Mouse (Mus musculus) G1E-ER4 (cell line): Measurements from ENCODE around the gene Gm3045. TPM values are rescaled to one million over a fixed set of nuclear protein-coding genes. Genes with fewer than 3 reads are reported as not detected.

Experiments used
- GATA1 ChIP-seq: IDR thresholded peaks from one replicate; pipeline ENCODE4 v1.8.0; 2012; ENCODE audit warnings: low read length, inconsistent platforms
- polyA plus RNA-seq: library from polyadenylated mRNA; stranded (reverse); fragments of >175 nt; gene quantifications from 2 replicates; pipeline ENCODE4 v1.2.3, GENCODE M21; 2012

Gene Gm3045
- polyA plus RNA-seq, 1 experiment: not detected

- no peak for TF ChIP-seq GATA1
Measured at GRCm38 (mm10) chr13:56425931-56426330, 463 bp upstream of the Gm3045 start.

GRCm38 (mm10) chr13:56428724-56429500 is 2.5 kb downstream of the Gm3045 start:
- no peak for TF ChIP-seq GATA1

GRCm38 (mm10) chr13:56432496-56432895 is 6.1 kb downstream of the Gm3045 start:
- TF ChIP-seq GATA1: no peak

GRCm38 (mm10) chr13:56433466-56433865 is 7.1 kb downstream of the Gm3045 start:
- no peak for TF ChIP-seq GATA1

GRCm38 (mm10) chr13:56434311-56434751 is 7.9 kb downstream of the Gm3045 start:
- TF ChIP-seq GATA1: no peak

- TF ChIP-seq GATA1: no peak
Measured at GRCm38 (mm10) chr13:56435615-56436287, 9.4 kb downstream of the Gm3045 start.

GRCm38 (mm10) chr13:56438211-56439075 is 12.0 kb downstream of the Gm3045 start, which contains the start of gene Slc25a48:
Gene Slc25a48, plus strand, starts transcription at chr13:56438355.
- TF ChIP-seq GATA1: no peak

GRCm38 (mm10) chr13:56443411-56443810 is 17.0 kb downstream of the Gm3045 start:
- TF ChIP-seq GATA1: no peak

GRCm38 (mm10) chr13:56444112-56444511 is 17.7 kb downstream of the Gm3045 start:
- no peak for TF ChIP-seq GATA1

GRCm38 (mm10) chr13:56444996-56445395 is 18.6 kb downstream of the Gm3045 start:
- no peak for TF ChIP-seq GATA1

GRCm38 (mm10) chr13:56449239-56450030 is 23.0 kb downstream of the Gm3045 start:
- TF ChIP-seq GATA1: no peak

GRCm38 (mm10) chr13:56450035-56450434 is 23.6 kb downstream of the Gm3045 start:
- TF ChIP-seq GATA1: no peak

GRCm38 (mm10) chr13:56458001-56458400 is 31.6 kb downstream of the Gm3045 start:
- no peak for TF ChIP-seq GATA1

- no peak for TF ChIP-seq GATA1
Measured at GRCm38 (mm10) chr13:56461460-56461859, 35.1 kb downstream of the Gm3045 start.

- no peak for TF ChIP-seq GATA1
Measured at GRCm38 (mm10) chr13:56462791-56463190, 36.4 kb downstream of the Gm3045 start.

- no peak for TF ChIP-seq GATA1
Measured at GRCm38 (mm10) chr13:56463261-56463660, 36.9 kb downstream of the Gm3045 start.
